Mouse (Mus musculus): ENCODE data around the gene Cdh26. TPM values are rescaled to one million over a fixed set of nuclear protein-coding genes. Genes with fewer than 3 reads are reported as not detected.

Cdh26 gene
- 0.09 and 0.13 TPM in 2 replicates for polyA plus RNA-seq (2015; fragmentation: Nextera tagmentation; extraction: Ambion mirVana)

DNA sequence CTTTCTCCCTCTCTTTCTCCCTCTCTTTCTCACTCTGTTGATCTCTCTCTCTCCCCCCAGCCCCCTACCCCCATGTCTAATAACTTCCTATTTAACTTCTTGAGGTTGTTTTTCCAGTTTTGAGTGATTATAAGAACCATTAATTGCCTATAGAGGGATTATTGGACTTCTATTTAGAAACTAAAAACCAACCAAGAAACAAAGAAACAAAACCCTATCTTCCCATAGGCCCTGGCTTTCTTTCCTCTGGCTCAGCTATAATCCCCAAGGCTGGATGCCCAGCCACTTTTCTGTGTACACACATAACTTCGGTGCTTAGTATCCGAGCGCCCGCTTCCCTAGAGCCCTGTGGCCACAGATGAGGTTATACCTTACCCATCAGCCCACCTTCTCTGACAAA, at the start of gene Cdh26:
Gene Cdh26 (plus strand): TSS at position 301 of the 400 bp plus-strand sequence.
- 88% methylated on average over 4 of the region's 4 CpGs for WGBS (ENCODE audit: insufficient replicate concordance)
- H3K27me3 ChIP-seq (ENCODE audit: insufficient read depth, low read length), result no peaks in the 10 kb centered on the region
- TF ChIP-seq EP300 (IDR thresholded peaks at IDR 0.05; ENCODE audit: low read depth) (no peak), CTCF (IDR thresholded peaks at IDR 0.05; ENCODE audit: low read depth) (no peak)
- H3K4me3 ChIP-seq (ENCODE audit: low read depth, low read length), result no peak within 1 kb of the TSS
- H3K36me3 ChIP-seq (replicated peaks; ENCODE audit: insufficient read depth, low read length), result no peaks in the 10 kb centered on the region
- 0 out of 2 replicates have a peak, but pooled peaks cover 3% of the 10 kb centered on the region for H3K4me1 ChIP-seq (ENCODE audit: insufficient read depth)
- DNase-seq, result no peak
- H3K9ac ChIP-seq (replicated peaks), result no peak within 1 kb of the TSS
- H3K4me2 ChIP-seq (ENCODE audit: low read depth, low read length), result no peak within 1 kb of the TSS
- no peak within 1 kb of the TSS for H3K27ac ChIP-seq (ENCODE audit: low read depth)
- ATAC-seq, result no peak
- H3K9me3 ChIP-seq (ENCODE audit: low read length), result no peaks in the 10 kb centered on the region

GRCm38 (mm10) chr2:178407053-178407815, 23.1 kb upstream of the Cdh26 start, which contains the start of gene Sycp2:
Sycp2 (minus strand) TSS chr2:178407685.
- peak; percentile 25; the same call in 1 of the 2 replicates for ATAC-seq
- H3K9me3 ChIP-seq (ENCODE audit: low read length), result no peaks in the 10 kb centered on the region
- H3K36me3 ChIP-seq (replicated peaks; ENCODE audit: insufficient read depth, low read length), result no peaks in the 10 kb centered on the region
- TF ChIP-seq EP300 (IDR thresholded peaks at IDR 0.05; ENCODE audit: low read depth), result no peak
- peak; percentile 53 for TF ChIP-seq CTCF (IDR thresholded peaks at IDR 0.05; ENCODE audit: low read depth)
- no peak within 1 kb of the TSS for H3K27ac ChIP-seq (ENCODE audit: low read depth)
- H3K4me1 ChIP-seq (ENCODE audit: insufficient read depth), result no peaks in the 10 kb centered on the region
- no peak within 1 kb of the TSS for H3K4me3 ChIP-seq (ENCODE audit: low read depth, low read length)
- WGBS (ENCODE audit: insufficient replicate concordance), result 83% methylated on average over 51 of the region's 52 CpGs
- no peak for DNase-seq
- H3K27me3 ChIP-seq (ENCODE audit: insufficient read depth, low read length), result 0 out of 2 replicates have a peak, but pooled peaks cover 3% of the 10 kb centered on the region
- H3K4me2 ChIP-seq (ENCODE audit: low read depth, low read length), result no peak within 1 kb of the TSS
- H3K9ac ChIP-seq (replicated peaks), result no peak within 1 kb of the TSS

DNA sequence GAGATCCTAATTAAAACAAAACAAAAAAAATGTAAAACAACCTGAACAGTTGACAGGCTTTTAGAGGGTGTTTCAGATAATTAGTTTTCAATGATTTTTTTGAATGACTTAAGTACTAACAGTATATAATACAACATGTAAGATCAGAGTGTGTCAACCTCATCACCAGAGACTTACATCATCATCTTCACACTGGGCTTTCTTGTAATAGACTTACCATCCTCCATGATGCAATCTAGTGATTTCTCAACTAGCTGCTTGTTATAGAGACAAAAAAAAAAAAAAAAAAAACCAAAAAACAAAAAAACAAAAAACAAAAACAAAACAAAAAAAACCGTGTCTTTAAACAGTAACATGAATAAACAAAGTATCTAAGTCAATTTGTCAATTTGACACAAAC, 21.3 kb upstream of the Cdh26 start:
- DNase-seq, result no peak
- ATAC-seq, result no peak

DNA sequence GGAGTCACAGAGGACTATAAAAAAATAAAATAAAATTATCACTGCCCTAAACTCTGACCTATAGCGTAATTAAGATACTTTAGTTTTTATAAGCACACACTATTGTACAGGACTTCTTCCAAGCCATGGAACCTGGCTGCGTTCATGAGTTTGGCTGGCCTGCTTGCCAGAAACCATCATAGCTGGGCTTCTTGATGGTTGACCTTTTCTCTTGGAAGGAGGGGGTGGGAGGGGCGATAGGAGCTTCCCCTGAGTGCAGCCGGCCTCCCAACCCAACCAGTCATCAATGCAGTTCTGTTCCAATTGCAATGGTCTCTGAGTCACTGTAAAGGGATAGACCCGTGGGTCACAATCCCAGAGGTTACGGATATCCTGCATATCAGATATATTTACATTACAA, 20.0 kb upstream of the Cdh26 start:
- Histone ChIP-seq H3K9me3 (ENCODE audit: low read length) (no peaks in the 10 kb centered on the region), H3K9ac (replicated peaks) (no peak overlapping the region), H3K36me3 (replicated peaks; ENCODE audit: insufficient read depth, low read length) (no peaks in the 10 kb centered on the region), H3K4me1 (ENCODE audit: insufficient read depth) (peaks cover 11% of the 10 kb centered on the region), H3K27ac (ENCODE audit: low read depth) (no peak overlapping the region), H3K27me3 (ENCODE audit: insufficient read depth, low read length) (peaks cover 26% of the 10 kb centered on the region), H3K4me2 (ENCODE audit: low read depth, low read length) (no peak overlapping the region), H3K4me3 (ENCODE audit: low read depth, low read length) (no peak overlapping the region)
- ATAC-seq (no peak), DNase-seq (no peak)
- no peak for TF ChIP-seq EP300 (IDR thresholded peaks at IDR 0.05; ENCODE audit: low read depth)
- WGBS (ENCODE audit: insufficient replicate concordance), result 79% methylated on average over 6 of the region's 6 CpGs

More for the DNA sequence above, 21.3 kb upstream of the Cdh26 start:
- no peaks in the 10 kb centered on the region for H3K36me3 ChIP-seq (replicated peaks; ENCODE audit: insufficient read depth, low read length)
- no peak overlapping the region for H3K27ac ChIP-seq (ENCODE audit: low read depth)
- H3K27me3 ChIP-seq (ENCODE audit: insufficient read depth, low read length), result peaks cover 19% of the 10 kb centered on the region
- no peak for TF ChIP-seq EP300 (IDR thresholded peaks at IDR 0.05; ENCODE audit: low read depth)
- no peak for TF ChIP-seq CTCF (IDR thresholded peaks at IDR 0.05; ENCODE audit: low read depth)
- no peak overlapping the region for H3K4me2 ChIP-seq (ENCODE audit: low read depth, low read length)
- WGBS (ENCODE audit: insufficient replicate concordance), result 38% methylated on average over 1 of the region's 1 CpGs
- H3K9me3 ChIP-seq (ENCODE audit: low read length), result no peaks in the 10 kb centered on the region
- peaks cover 7% of the 10 kb centered on the region; the same call in 1 of the 2 replicates for H3K4me1 ChIP-seq (ENCODE audit: insufficient read depth)
- H3K9ac ChIP-seq (replicated peaks), result no peak overlapping the region
- H3K4me3 ChIP-seq (ENCODE audit: low read depth, low read length), result no peak overlapping the region

DNA sequence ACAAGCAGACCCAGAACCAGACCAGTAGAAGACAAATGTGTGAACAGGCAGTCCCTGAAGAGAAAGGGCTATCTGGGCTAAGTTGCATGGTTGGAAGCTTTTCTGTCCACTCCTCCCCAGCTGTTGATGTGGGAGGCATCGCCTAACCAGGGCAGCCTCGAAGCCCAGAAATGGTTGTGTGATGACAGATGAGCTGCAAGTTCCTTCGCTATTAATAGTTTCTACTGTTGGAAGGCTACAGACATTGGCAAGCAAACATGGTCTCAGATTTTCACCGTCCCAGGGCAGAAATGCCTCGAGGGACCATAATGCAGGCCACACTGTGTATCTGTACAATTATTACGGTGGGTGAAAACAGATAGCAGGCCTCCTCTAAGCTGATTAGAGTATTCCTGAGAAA, 17.7 kb upstream of the Cdh26 start:
- Histone ChIP-seq H3K9ac (replicated peaks) (no peak overlapping the region), H3K4me2 (ENCODE audit: low read depth, low read length) (peak overlapping the region; percentile 85), H3K4me1 (ENCODE audit: insufficient read depth) (peaks cover 14% of the 10 kb centered on the region), H3K36me3 (replicated peaks; ENCODE audit: insufficient read depth, low read length) (no peaks in the 10 kb centered on the region), H3K27ac (ENCODE audit: low read depth) (no peak overlapping the region), H3K4me3 (ENCODE audit: low read depth, low read length) (no peak overlapping the region), H3K27me3 (ENCODE audit: insufficient read depth, low read length) (peaks cover 26% of the 10 kb centered on the region), H3K9me3 (ENCODE audit: low read length) (no peaks in the 10 kb centered on the region)
- DNase-seq (no peak), ATAC-seq (no peak)
- WGBS (ENCODE audit: insufficient replicate concordance), result 61% methylated on average over 6 of the region's 6 CpGs
- TF ChIP-seq CTCF (IDR thresholded peaks at IDR 0.05; ENCODE audit: low read depth), result no peak
- no peak for TF ChIP-seq EP300 (IDR thresholded peaks at IDR 0.05; ENCODE audit: low read depth)

- H3K9me3 ChIP-seq (ENCODE audit: low read length), result no peaks in the 10 kb centered on the region
- no peaks in the 10 kb centered on the region for H3K36me3 ChIP-seq (replicated peaks; ENCODE audit: insufficient read depth, low read length)
- H3K4me2 ChIP-seq (ENCODE audit: low read depth, low read length), result peak overlapping the region; percentile 85
- peaks cover 14% of the 10 kb centered on the region for H3K4me1 ChIP-seq (ENCODE audit: insufficient read depth)
- 72% methylated on average over 13 of the region's 13 CpGs for WGBS (ENCODE audit: insufficient replicate concordance)
- no peak overlapping the region for H3K27ac ChIP-seq (ENCODE audit: low read depth)
- TF ChIP-seq EP300 (IDR thresholded peaks at IDR 0.05; ENCODE audit: low read depth) (no peak), CTCF (IDR thresholded peaks at IDR 0.05; ENCODE audit: low read depth) (no peak)
- H3K27me3 ChIP-seq (ENCODE audit: insufficient read depth, low read length), result peaks cover 26% of the 10 kb centered on the region
- DNase-seq (no peak), ATAC-seq (no peak)
- no peak overlapping the region for H3K9ac ChIP-seq (replicated peaks)
- peak overlapping the region; percentile 61; the same call in 1 of the 2 replicates for H3K4me3 ChIP-seq (ENCODE audit: low read depth, low read length)
These were observed 17.2 kb upstream of the Cdh26 start for GRCm38 (mm10) chr2:178413081-178413480.

Data from liver, postnatal 0 days (tissue).